15 mouse cellular contexts compared by ENCODE assay signal in genomic region chr3:58090396-58090795, GRCm38 (mm10).
DNase-seq lines count a peak whose midpoint lies in the region; ATAC-seq and TF ChIP-seq lines count a peak whose summit lies in the region.
"Had no signal": no experiment of that assay in that cellular context is flagged by ENCODE, and none has a peak within 500 bp of the region (broad histone marks: within the 10 kb centered on the region; RNA-seq: fewer than 3 reads in every experiment).

No protein-coding gene starts in this region.

- H3K4me3 ChIP-seq in embryonic facial prominence, embryonic 14.5 days (ENCODE audit: low read depth, low read length) = no peak overlapping the region
- no peak overlapping the region for H3K4me3 ChIP-seq in embryonic facial prominence, embryonic 10.5 days
- no peak overlapping the region for H3K4me3 ChIP-seq in limb, embryonic 15.5 days
- no peak overlapping the region for H3K4me3 ChIP-seq in limb, embryonic 10.5 days
- H3K4me3 ChIP-seq in kidney, adult 2 months (ENCODE audit: insufficient read depth, low read depth, low read length) = no peak overlapping the region
- no peak overlapping the region for H3K4me3 ChIP-seq in forebrain, embryonic 15.5 days
- H3K4me3 ChIP-seq: forebrain, embryonic 10.5 days; layer of hippocampus, adult 2 months; liver, embryonic 13.5 days; neural tube, embryonic 12.5 days had no signal

- H3K9ac ChIP-seq in embryonic facial prominence, embryonic 14.5 days (ENCODE audit: low read depth, low read length) = no peak overlapping the region
- H3K9ac ChIP-seq in limb, embryonic 15.5 days = no peak overlapping the region
- H3K9ac ChIP-seq in forebrain, embryonic 15.5 days (replicated peaks) = no peak overlapping the region
- H3K9ac ChIP-seq: liver, embryonic 13.5 days; neural tube, embryonic 12.5 days had no signal

- no peak overlapping the region for H3K27ac ChIP-seq in embryonic facial prominence, embryonic 14.5 days (replicated peaks; ENCODE audit: low read depth, low read length)
- H3K27ac ChIP-seq in embryonic facial prominence, embryonic 10.5 days (replicated peaks) = no peak overlapping the region
- H3K27ac ChIP-seq in limb, embryonic 15.5 days = peak overlapping the region; percentile 18; the same call in 1 of the 2 replicates
- no peak overlapping the region for H3K27ac ChIP-seq in limb, embryonic 10.5 days
- H3K27ac ChIP-seq in kidney, adult 2 months (ENCODE audit: insufficient read depth, low read depth, low read length) = peak overlapping the region; percentile 96
- H3K27ac ChIP-seq in forebrain, embryonic 15.5 days (replicated peaks) = no peak overlapping the region
- H3K27ac ChIP-seq: forebrain, embryonic 10.5 days; liver, embryonic 13.5 days; neural tube, embryonic 12.5 days had no signal

- no peak for ATAC-seq in embryonic facial prominence, embryonic 14.5 days (ENCODE audit: low read depth)
- no peak for ATAC-seq in limb, embryonic 15.5 days (ENCODE audit: insufficient number of reproducible peaks, low FRiP score, low TSS enrichment, low read depth)
- no peak for ATAC-seq in forebrain, embryonic 15.5 days (replicated peaks)
- ATAC-seq: midbrain, embryonic 16.5 days had no signal

- no peak overlapping the region for H3K4me2 ChIP-seq in embryonic facial prominence, embryonic 14.5 days (ENCODE audit: low read depth, low read length)
- no peak overlapping the region for H3K4me2 ChIP-seq in limb, embryonic 15.5 days
- H3K4me2 ChIP-seq in forebrain, embryonic 15.5 days (replicated peaks) = no peak overlapping the region
- H3K4me2 ChIP-seq: liver, embryonic 13.5 days; neural tube, embryonic 12.5 days had no signal

- no peaks in the 10 kb centered on the region for H3K27me3 ChIP-seq in embryonic facial prominence, embryonic 14.5 days (replicated peaks; ENCODE audit: control insufficient read depth, insufficient read depth, low read length)
- H3K27me3 ChIP-seq in embryonic facial prominence, embryonic 10.5 days (replicated peaks; ENCODE audit: low read depth, poor library complexity, severe bottlenecking) = no peaks in the 10 kb centered on the region
- no peaks in the 10 kb centered on the region for H3K27me3 ChIP-seq in limb, embryonic 15.5 days
- H3K27me3 ChIP-seq in limb, embryonic 10.5 days (ENCODE audit: low read depth, poor library complexity, severe bottlenecking) = no peaks in the 10 kb centered on the region
- H3K27me3 ChIP-seq in kidney, adult 2 months (replicated peaks; ENCODE audit: control insufficient read depth, insufficient read depth, low read length) = no peaks in the 10 kb centered on the region
- H3K27me3 ChIP-seq in forebrain, embryonic 15.5 days = no peaks in the 10 kb centered on the region
- H3K27me3 ChIP-seq: liver, embryonic 13.5 days; neural tube, embryonic 12.5 days had no signal

- H3K36me3 ChIP-seq in embryonic facial prominence, embryonic 14.5 days (ENCODE audit: control insufficient read depth, insufficient read depth, low read length) = no peaks in the 10 kb centered on the region
- no peaks in the 10 kb centered on the region for H3K36me3 ChIP-seq in embryonic facial prominence, embryonic 10.5 days (replicated peaks)
- H3K36me3 ChIP-seq in limb, embryonic 15.5 days = no peaks in the 10 kb centered on the region
- H3K36me3 ChIP-seq in limb, embryonic 10.5 days = no peaks in the 10 kb centered on the region
- H3K36me3 ChIP-seq in kidney, adult 2 months (ENCODE audit: control insufficient read depth, insufficient read depth, low read length) = no peaks in the 10 kb centered on the region
- H3K36me3 ChIP-seq in forebrain, embryonic 15.5 days = no peaks in the 10 kb centered on the region
- H3K36me3 ChIP-seq: forebrain, embryonic 10.5 days; liver, embryonic 13.5 days; neural tube, embryonic 12.5 days had no signal

- peaks cover 2% of the 10 kb centered on the region; the same call in 1 of the 2 replicates for H3K4me1 ChIP-seq in embryonic facial prominence, embryonic 14.5 days (ENCODE audit: control insufficient read depth, insufficient read depth, low read length)
- H3K4me1 ChIP-seq in embryonic facial prominence, embryonic 10.5 days = no peaks in the 10 kb centered on the region
- H3K4me1 ChIP-seq in limb, embryonic 15.5 days = no peaks in the 10 kb centered on the region
- no peaks in the 10 kb centered on the region for H3K4me1 ChIP-seq in limb, embryonic 10.5 days
- peaks cover 13% of the 10 kb centered on the region; the same call in 1 of the 2 replicates for H3K4me1 ChIP-seq in kidney, adult 2 months (ENCODE audit: control insufficient read depth, insufficient read depth, low read length)
- H3K4me1 ChIP-seq in forebrain, embryonic 15.5 days = no peaks in the 10 kb centered on the region
- H3K4me1 ChIP-seq: forebrain, embryonic 10.5 days; liver, embryonic 13.5 days; neural tube, embryonic 12.5 days had no signal

- DNase-seq in embryonic facial prominence, embryonic 14.5 days (ENCODE audit: low spot score) = peak; percentile 44
- no peak for DNase-seq in embryonic facial prominence, embryonic 10.5 days (ENCODE audit: low spot score)
- DNase-seq in limb, embryonic 10.5 days (ENCODE audit: low spot score) = no peak
- peak; percentile 92 for DNase-seq in kidney, adult 2 months
- peak; percentile 52 for DNase-seq in yolk sac, embryonic 10.5 days (ENCODE audit: low spot score)
- DNase-seq: heart, postnatal 4 days; liver, embryonic 13.5 days; lung, postnatal 4 days; retina, postnatal 1 day had no signal

- no peak for TF ChIP-seq POLR2A in kidney, adult 2 months (IDR thresholded peaks at IDR 0.05; ENCODE audit: low read depth, low read length)

- WGBS in embryonic facial prominence, embryonic 14.5 days = 74% methylated on average over 8 of the region's 8 CpGs
- 94% methylated on average over 8 of the region's 8 CpGs for WGBS in embryonic facial prominence, embryonic 10.5 days
- 68% methylated on average over 8 of the region's 8 CpGs for WGBS in limb, embryonic 15.5 days
- WGBS in limb, embryonic 10.5 days = 97% methylated on average over 8 of the region's 8 CpGs
- 26% methylated on average over 8 of the region's 8 CpGs for WGBS in kidney, adult 2 months
- 87% methylated on average over 8 of the region's 8 CpGs for WGBS in forebrain, embryonic 15.5 days

- no peak for TF ChIP-seq CTCF in kidney, adult 2 months (conservative IDR thresholded peaks at IDR 0.05; ENCODE audit: insufficient read depth, insufficient read length, low read depth, low read length)

- no peaks in the 10 kb centered on the region for H3K9me3 ChIP-seq in embryonic facial prominence, embryonic 14.5 days (ENCODE audit: control insufficient read depth, low read length)
- no peaks in the 10 kb centered on the region for H3K9me3 ChIP-seq in embryonic facial prominence, embryonic 10.5 days
- H3K9me3 ChIP-seq in limb, embryonic 15.5 days = no peaks in the 10 kb centered on the region
- H3K9me3 ChIP-seq in limb, embryonic 10.5 days (replicated peaks) = no peaks in the 10 kb centered on the region
- no peaks in the 10 kb centered on the region for H3K9me3 ChIP-seq in forebrain, embryonic 15.5 days
- H3K9me3 ChIP-seq: forebrain, embryonic 10.5 days; liver, embryonic 13.5 days; neural tube, embryonic 12.5 days had no signal

Comparison
In these comparisons a context has a peak if more than half of its experiments do, and no peak if none do; other contexts are left out.
1. DNase-seq: peak in embryonic facial prominence, embryonic 14.5 days (single experiment), kidney, adult 2 months (single experiment) and yolk sac, embryonic 10.5 days (single experiment); none in embryonic facial prominence, embryonic 10.5 days (single experiment) and limb, embryonic 10.5 days (single experiment).
2. H3K27ac ChIP-seq: peak in limb, embryonic 15.5 days (single experiment) and kidney, adult 2 months (single experiment); none in embryonic facial prominence, embryonic 14.5 days (single experiment), embryonic facial prominence, embryonic 10.5 days (single experiment), limb, embryonic 10.5 days (single experiment) and forebrain, embryonic 15.5 days (single experiment).